Mouse (Mus musculus): Measurements from ENCODE around the gene Hnrnpu. TPM values are rescaled to one million over a fixed set of nuclear protein-coding genes. Genes with fewer than 3 reads are reported as not detected.
"Not testable (repeated sequence)": the region's sequence is repeated elsewhere in the genome, so short reads cannot be mapped to it uniquely, and the experiment has no call there.

The Hnrnpu gene
- polyA plus RNA-seq, 1 experiment from 2014 or later = 831 TPM

DNA sequence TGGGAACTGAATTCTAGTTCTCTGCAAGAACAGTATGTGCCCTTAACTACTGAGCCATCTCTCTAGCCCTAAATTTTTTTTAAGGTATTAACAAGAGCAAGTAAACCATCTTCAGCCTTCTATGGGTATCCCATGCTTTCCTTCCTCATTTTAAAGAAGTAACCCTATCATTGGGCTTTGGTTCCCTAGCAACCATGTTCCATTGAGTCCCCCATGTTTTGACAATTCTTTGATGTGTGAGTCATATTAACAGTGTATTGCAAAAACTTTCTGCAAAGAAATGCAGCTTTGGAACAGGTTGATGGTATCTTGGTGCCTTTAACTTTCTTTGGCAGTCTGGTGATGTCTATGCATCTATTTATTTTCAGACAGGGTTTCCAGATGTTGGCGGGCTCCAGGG, 43.5 kb downstream of the Hnrnpu start:
- no peak overlapping the region for H3K9ac ChIP-seq
- WGBS = 87% methylated on average over 1 of the region's 1 CpGs
- no peak overlapping the region for H3K4me3 ChIP-seq
- H3K36me3 ChIP-seq = no peaks in the 10 kb centered on the region
- H3K27me3 ChIP-seq = no peaks in the 10 kb centered on the region
- no peak overlapping the region for H3K27ac ChIP-seq
- no peak for ATAC-seq (ENCODE audit: low FRiP score)
- no peaks in the 10 kb centered on the region for H3K4me1 ChIP-seq
- H3K9me3 ChIP-seq (replicated peaks) = no peaks in the 10 kb centered on the region
- H3K4me2 ChIP-seq (replicated peaks) = no peak overlapping the region

DNA sequence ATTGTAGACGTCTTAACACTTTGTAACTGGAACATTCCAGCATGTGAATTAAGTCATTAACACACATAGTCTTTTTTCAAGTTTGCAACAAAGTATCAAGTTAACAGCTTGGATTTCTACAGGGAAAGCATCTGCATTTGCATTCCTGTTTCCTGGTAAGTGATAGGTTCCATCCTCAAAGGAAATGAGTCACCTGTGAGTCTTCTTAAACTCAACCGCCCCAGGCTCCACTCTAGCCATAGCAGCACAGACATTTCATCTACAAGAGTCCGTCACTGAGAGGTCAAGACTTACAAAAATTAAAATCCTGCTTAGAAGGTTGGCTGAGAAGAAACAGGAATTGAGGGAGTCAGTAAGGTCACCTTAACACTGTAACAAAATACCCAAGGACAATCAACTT, 45.9 kb downstream of the Hnrnpu start:
- no peak for ATAC-seq (ENCODE audit: low FRiP score)
- Histone ChIP-seq H3K4me3 (no peak overlapping the region), H3K27me3 (no peaks in the 10 kb centered on the region), H3K9me3 (replicated peaks) (no peaks in the 10 kb centered on the region), H3K9ac (no peak overlapping the region), H3K36me3 (no peaks in the 10 kb centered on the region), H3K27ac (no peak overlapping the region), H3K4me2 (replicated peaks) (no peak overlapping the region), H3K4me1 (no peaks in the 10 kb centered on the region)
- WGBS = 82% methylated on average over 3 of the region's 3 CpGs

DNA sequence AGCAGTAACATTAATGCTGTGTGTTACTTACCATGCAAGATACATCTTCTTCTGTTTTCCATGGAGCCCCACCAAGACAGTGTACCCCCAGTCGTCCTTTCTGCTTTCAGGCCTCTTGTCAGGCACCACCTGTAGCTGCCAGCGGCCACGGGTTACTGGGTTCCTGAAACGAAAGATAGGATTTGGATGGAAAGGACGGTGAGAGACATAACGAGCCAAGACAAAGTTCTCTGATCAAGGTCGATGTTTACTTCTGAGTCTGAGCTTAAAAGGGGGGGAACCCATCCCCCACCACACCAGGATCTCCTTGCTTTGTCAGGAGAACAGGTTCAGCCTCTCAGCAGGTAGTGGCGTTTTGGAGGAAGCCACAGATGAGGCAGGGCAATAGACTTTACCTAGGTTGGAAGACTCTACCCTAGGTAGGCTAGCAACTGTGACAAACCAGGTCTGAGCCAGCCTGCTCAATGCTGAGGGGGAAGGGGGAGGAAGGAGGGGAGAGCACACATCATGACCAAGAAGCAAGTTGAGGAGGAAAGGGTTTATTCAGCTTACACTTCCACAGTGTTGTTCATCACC, 49.9 kb downstream of the Hnrnpu start:
- H3K36me3 ChIP-seq = no peaks in the 10 kb centered on the region
- H3K4me1 ChIP-seq = no peaks in the 10 kb centered on the region
- ATAC-seq (ENCODE audit: low FRiP score) = no peak
- no peak overlapping the region for H3K27ac ChIP-seq
- H3K9me3 ChIP-seq (replicated peaks) = no peaks in the 10 kb centered on the region; the same call in 1 of the 2 replicates
- H3K9ac ChIP-seq = no peak overlapping the region
- H3K4me3 ChIP-seq = no peak overlapping the region
- H3K27me3 ChIP-seq = no peaks in the 10 kb centered on the region
- 59% methylated on average over 8 of the region's 8 CpGs for WGBS
- no peak overlapping the region for H3K4me2 ChIP-seq (replicated peaks)

GRCm38 (mm10) chr1:178283946-178284720, 53.5 kb downstream of the Hnrnpu start:
- Histone ChIP-seq H3K27me3 (no peaks in the 10 kb centered on the region), H3K4me1 (no peaks in the 10 kb centered on the region), H3K9me3 (replicated peaks) (no peaks in the 10 kb centered on the region; the same call in 1 of the 2 replicates), H3K36me3 (no peaks in the 10 kb centered on the region), H3K9ac (no peak overlapping the region), H3K27ac (no peak overlapping the region), H3K4me2 (replicated peaks) (no peak overlapping the region), H3K4me3 (no peak overlapping the region)
- no peak for ATAC-seq (ENCODE audit: low FRiP score)
- WGBS = 60% methylated on average over 2 of the region's 2 CpGs

- 81% methylated on average over 3 of the region's 3 CpGs for WGBS
- not testable (repeated sequence) for H3K36me3 ChIP-seq; H3K9me3 ChIP-seq (replicated peaks); H3K4me2 ChIP-seq (replicated peaks); H3K4me1 ChIP-seq; H3K9ac ChIP-seq; H3K27ac ChIP-seq; H3K27me3 ChIP-seq; ATAC-seq (ENCODE audit: low FRiP score); H3K4me3 ChIP-seq
These were observed 54.3 kb downstream of the Hnrnpu start for GRCm38 (mm10) chr1:178283314-178283713.

DNA sequence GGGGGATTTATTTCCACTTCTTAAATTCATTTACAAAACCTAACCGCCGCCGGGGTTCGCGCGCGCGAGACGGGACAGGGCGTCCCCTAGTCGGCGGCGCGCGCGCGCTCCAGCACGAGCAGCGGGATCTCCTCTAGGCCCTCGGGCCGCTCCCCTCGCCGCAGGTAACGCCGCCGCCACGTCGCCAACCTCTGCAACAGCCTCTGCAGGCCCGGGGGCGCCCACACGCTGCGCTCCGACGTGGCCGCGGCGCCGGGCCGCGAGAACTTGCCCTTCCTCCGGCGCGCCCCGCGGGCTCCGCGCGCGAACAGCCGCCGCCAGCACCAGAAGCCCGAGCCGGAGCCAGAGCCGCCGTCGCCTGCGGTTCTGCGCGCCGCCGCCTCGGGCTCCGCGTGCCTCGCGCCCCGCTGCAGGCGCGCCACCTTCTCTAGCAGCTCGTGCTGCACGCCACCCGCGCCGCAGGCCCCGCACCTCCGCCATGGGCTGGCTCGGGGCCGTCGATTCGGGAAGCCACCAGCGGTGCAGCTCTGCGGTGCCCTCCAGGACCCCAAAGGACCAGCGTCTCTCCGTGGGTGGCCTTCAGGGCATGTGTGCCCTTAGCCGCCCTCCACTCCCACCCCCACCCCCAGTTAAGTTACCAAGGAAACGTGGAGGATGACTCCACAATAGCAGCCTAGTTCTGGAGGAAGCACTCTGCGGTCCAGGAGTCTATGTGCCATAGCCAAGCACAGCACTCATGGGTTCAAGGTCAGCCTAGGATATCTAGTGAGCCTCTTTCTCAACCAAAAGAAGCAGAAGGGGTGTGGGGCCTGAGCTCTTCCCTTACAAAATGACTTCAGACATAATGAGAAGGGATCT, 61.3 kb downstream of the Hnrnpu start:
- Histone ChIP-seq H3K4me2 (replicated peaks) (peak overlapping the region; percentile 75), H3K36me3 (no peaks in the 10 kb centered on the region), H3K4me3 (peak overlapping the region; percentile 57), H3K27me3 (peaks cover 10% of the 10 kb centered on the region; the same call in 1 of the 2 replicates), H3K9ac (peak overlapping the region; percentile 72), H3K9me3 (replicated peaks) (no peaks in the 10 kb centered on the region), H3K4me1 (peaks cover 4% of the 10 kb centered on the region; the same call in 1 of the 2 replicates), H3K27ac (peak overlapping the region; percentile 80)
- ATAC-seq (ENCODE audit: low FRiP score) = peak; percentile 90
- under 1% methylated on average over 78 of the region's 87 CpGs for WGBS

DNA sequence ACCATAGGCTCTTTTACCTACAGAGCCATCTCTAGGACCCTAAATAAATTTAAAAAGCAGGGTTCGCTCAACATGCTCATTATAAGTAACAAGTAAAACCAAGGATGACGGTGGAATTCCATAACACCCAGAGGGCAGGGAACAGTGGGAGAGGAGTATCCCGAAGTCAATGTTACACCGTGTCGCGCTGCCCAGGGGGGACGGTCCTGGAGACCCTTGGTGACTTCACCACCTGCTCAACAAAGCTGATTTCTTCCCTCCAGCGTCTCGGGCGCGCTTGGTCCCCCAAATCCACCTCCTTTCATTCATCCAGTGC, 61.9 kb downstream of the Hnrnpu start:
- peaks cover 4% of the 10 kb centered on the region; the same call in 1 of the 2 replicates for H3K4me1 ChIP-seq
- ATAC-seq (ENCODE audit: low FRiP score) = peak; percentile 26; the same call in 1 of the 2 replicates
- H3K9ac ChIP-seq = peak overlapping the region; percentile 72
- H3K27ac ChIP-seq = 0 out of 2 replicates have a peak overlapping the region, but pooled peaks have one; percentile 80
- H3K36me3 ChIP-seq = no peaks in the 10 kb centered on the region
- peak overlapping the region; percentile 75 for H3K4me2 ChIP-seq (replicated peaks)
- H3K27me3 ChIP-seq = peaks cover 10% of the 10 kb centered on the region; the same call in 1 of the 2 replicates
- 9% methylated on average over 11 of the region's 11 CpGs for WGBS
- H3K4me3 ChIP-seq = peak overlapping the region; percentile 57
- H3K9me3 ChIP-seq (replicated peaks) = no peaks in the 10 kb centered on the region

DNA sequence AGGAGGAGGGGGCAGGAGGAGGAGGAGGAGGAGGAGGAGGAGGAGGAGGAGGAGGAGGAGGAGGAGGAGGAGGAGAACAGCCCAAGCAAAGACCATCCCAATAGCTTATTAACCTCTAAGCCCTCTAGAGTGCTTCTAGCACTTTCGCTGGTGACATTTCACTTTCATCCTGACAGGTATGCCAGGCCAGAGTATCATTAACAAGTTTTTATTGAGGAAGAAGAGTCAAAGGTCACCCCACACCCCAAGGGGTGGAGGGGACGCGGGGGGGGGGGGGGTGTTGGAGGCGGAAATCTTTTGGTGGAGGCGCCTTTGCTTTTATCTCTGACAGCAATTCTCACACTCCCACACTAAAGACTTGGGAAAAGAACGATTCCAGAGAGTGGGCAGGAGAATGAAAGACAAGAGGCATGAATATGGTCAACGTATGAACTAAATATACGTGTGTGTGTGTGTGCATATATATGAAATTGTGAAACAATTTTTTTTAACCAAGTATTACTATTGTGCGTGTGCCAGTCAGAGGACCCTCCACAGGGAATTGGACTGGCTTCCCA, 62.3 kb downstream of the Hnrnpu start:
- Histone ChIP-seq H3K4me2 (replicated peaks) (peak overlapping the region; percentile 75), H3K36me3 (no peaks in the 10 kb centered on the region), H3K9ac (peak overlapping the region; percentile 72; the same call in 1 of the 2 replicates), H3K4me3 (0 out of 2 replicates have a peak overlapping the region, but pooled peaks have one; percentile 57), H3K27me3 (peaks cover 10% of the 10 kb centered on the region; the same call in 1 of the 2 replicates), H3K4me1 (peaks cover 4% of the 10 kb centered on the region; the same call in 1 of the 2 replicates), H3K27ac (no peak overlapping the region), H3K9me3 (replicated peaks) (no peaks in the 10 kb centered on the region)
- 0 out of 2 replicates have a peak, but pooled peaks have one; percentile 15 for ATAC-seq (ENCODE audit: low FRiP score)
- WGBS = 46% methylated on average over 9 of the region's 9 CpGs

Small RNA genes within 50 kb of the gene (microRNA-seq; reads per million reads assigned to microRNA genes)
- gene Gm27458 = not detected

Other genes with a start within 250 kb of the Hnrnpu start
- 22.0 and 22.8 TPM in 2 replicates for gene Desi2, start 150.4 kb downstream of the Hnrnpu start, polyA plus RNA-seq (2016; fragmentation: Nextera tagmentation; extraction: Ambion mirVana)
- gene Cox20, start 18.7 kb downstream of the Hnrnpu start, polyA plus RNA-seq (2016; fragmentation: Nextera tagmentation; extraction: Ambion mirVana) = 145 and 152 TPM in 2 replicates
- 8.7 and 10.1 TPM in 2 replicates for gene Efcab2, start 68.3 kb upstream of the Hnrnpu start, polyA plus RNA-seq (2016; fragmentation: Nextera tagmentation; extraction: Ambion mirVana)
- 13.3 and 17.2 TPM in 2 replicates for gene Kif26b, start 191.3 kb upstream of the Hnrnpu start, polyA plus RNA-seq (2016; fragmentation: Nextera tagmentation; extraction: Ambion mirVana)